Mouse (Mus musculus) bone marrow, adult 2 months (tissue): ENCODE measurements around the gene Ern1. TPM values are rescaled to one million over a fixed set of nuclear protein-coding genes. Genes with fewer than 3 reads are reported as not detected.

Experiments
- H3K27ac ChIP-seq: fragments of 200-500 bp; 2 replicates; pipeline ENCODE4 v1.5.1; 2012; ENCODE audit warnings: low read depth, mild to moderate bottlenecking, control low read depth, inconsistent platforms, low read length; ENCODE audit not compliant: control insufficient read depth, poor library complexity, insufficient read depth
- H3K4me1 ChIP-seq: fragments of 200-500 bp; 2 replicates; pipeline ENCODE4 v1.6.1; 2011; ENCODE audit warnings: low read length; ENCODE audit not compliant: control insufficient read depth, insufficient read depth
- H3K4me3 ChIP-seq: fragments of 200-500 bp; replicated peaks from 2 replicates; pipeline ENCODE3; 2011; ENCODE audit warnings: mild to moderate bottlenecking, low read depth, low read length, control low read depth; ENCODE audit not compliant: control insufficient read depth
- CTCF ChIP-seq: fragments of 200-500 bp; IDR thresholded peaks from 2 replicates; pipeline ENCODE4 v1.5.1; 2011; ENCODE audit warnings: low read length, control low read depth; ENCODE audit not compliant: control insufficient read depth, insufficient read depth
- POLR2A ChIP-seq: fragments of 200-500 bp; IDR thresholded peaks from 2 replicates; pipeline ENCODE4 v1.6.1; 2011; ENCODE audit warnings: low read depth, mild to moderate bottlenecking, control low read depth, low read length, borderline replicate concordance; ENCODE audit not compliant: control insufficient read depth
- WGBS: fragments of 180-500 bp; shearing (Covaris S2); methylation state at CpG from one replicate; pipeline ENCODE4 v1.1.7; 2018; 5-methylcytosine and 5-hydroxymethylcytosine counted together
- polyA plus RNA-seq: library from polyadenylated mRNA; stranded (reverse); fragments of >200 nt; gene quantifications from 2 replicates; pipeline ENCODE4 v1.2.4, GENCODE M21; 2011; ENCODE audit warnings: low replicate concordance; ENCODE audit not compliant: missing spikeins, insufficient read depth, insufficient read length

Gene Ern1
- polyA plus RNA-seq, 1 experiment: 13.4 TPM

GRCm38 (mm10) chr11:106353188-106353587 lies 134.5 kb downstream of the Ern1 start, which contains the start of gene Scn4a:
Gene Scn4a, minus strand, starts transcription at chr11:106353288.
- 87% methylated on average over 12 of the region's 12 CpGs for WGBS
- Histone ChIP-seq H3K27ac (no peak within 1 kb of the TSS), H3K4me3 (no peak within 1 kb of the TSS), H3K4me1 (peaks cover 5% of the 10 kb centered on the region)
- no peak for TF ChIP-seq POLR2A
- TF ChIP-seq CTCF: no peak

- peaks cover 5% of the 10 kb centered on the region for H3K4me1 ChIP-seq
- WGBS: 66% methylated on average over 4 of the region's 4 CpGs
- H3K27ac ChIP-seq: no peak overlapping the region
- no peak for TF ChIP-seq POLR2A
- no peak for TF ChIP-seq CTCF
- H3K4me3 ChIP-seq: no peak overlapping the region
Observed at GRCm38 (mm10) chr11:106351941-106352340, 135.7 kb downstream of the Ern1 start.

- Histone ChIP-seq H3K4me1 (peaks cover 5% of the 10 kb centered on the region), H3K27ac (no peak overlapping the region), H3K4me3 (no peak overlapping the region)
- TF ChIP-seq POLR2A (no peak), CTCF (no peak)
- 71% methylated on average over 3 of the region's 3 CpGs for WGBS
Observed at GRCm38 (mm10) chr11:106351253-106351652, 136.4 kb downstream of the Ern1 start.

- TF ChIP-seq CTCF (no peak), POLR2A (no peak)
Observed at GRCm38 (mm10) chr11:106350853-106351252, 136.8 kb downstream of the Ern1 start.

GRCm38 (mm10) chr11:106349772-106350171 lies 137.9 kb downstream of the Ern1 start:
- WGBS: 65% methylated on average over 6 of the region's 6 CpGs

More at GRCm38 (mm10) chr11:106350853-106351252, 136.8 kb downstream of the Ern1 start:
- H3K27ac ChIP-seq: no peak overlapping the region
- peaks cover 4% of the 10 kb centered on the region for H3K4me1 ChIP-seq
- H3K4me3 ChIP-seq: no peak overlapping the region
- WGBS: 88% methylated on average over 5 of the region's 5 CpGs

GRCm38 (mm10) chr11:106344910-106345309 lies 142.7 kb downstream of the Ern1 start:
- TF ChIP-seq POLR2A (no peak), CTCF (no peak)
- no peak overlapping the region for H3K27ac ChIP-seq
- no peak overlapping the region for H3K4me3 ChIP-seq
- 79% methylated on average over 6 of the region's 6 CpGs for WGBS
- H3K4me1 ChIP-seq: no peaks in the 10 kb centered on the region

More at GRCm38 (mm10) chr11:106349772-106350171, 137.9 kb downstream of the Ern1 start:
- Histone ChIP-seq H3K4me3 (no peak overlapping the region), H3K4me1 (no peaks in the 10 kb centered on the region; the same call in 1 of the 2 replicates), H3K27ac (no peak overlapping the region)
- no peak for TF ChIP-seq POLR2A
- TF ChIP-seq CTCF: no peak

Other genes starting within 250 kb of the Ern1 start
- gene Ftsj3, start 231.8 kb downstream of the Ern1 start, polyA plus RNA-seq: 27.2 and 48.5 TPM in 2 replicates
- gene Psmc5, start 231.7 kb downstream of the Ern1 start, polyA plus RNA-seq: 74.3 and 96.0 TPM in 2 replicates
- 52.2 and 76.9 TPM in 2 replicates for gene Smarcd2, start 214.9 kb downstream of the Ern1 start, polyA plus RNA-seq
- gene Tcam1, start 211.2 kb downstream of the Ern1 start, polyA plus RNA-seq: not detected in 2 replicates
- not detected in 2 replicates for gene Gh, start 186.0 kb downstream of the Ern1 start, polyA plus RNA-seq
- 130 and 270 TPM in 2 replicates for gene Cd79b, start 173.1 kb downstream of the Ern1 start, polyA plus RNA-seq
- 0.63 and 1.6 TPM in 2 replicates for gene Scn4a, start 134.6 kb downstream of the Ern1 start, polyA plus RNA-seq
- gene Prr29, start 122.4 kb downstream of the Ern1 start, polyA plus RNA-seq: not detected in 2 replicates
- 6.2 and 23.4 TPM in 2 replicates for gene Icam2, start 99.8 kb downstream of the Ern1 start, polyA plus RNA-seq
- 9.2 and 19.2 TPM in 2 replicates for gene Tex2, start 125.6 kb upstream of the Ern1 start, polyA plus RNA-seq